Mouse (Mus musculus): Measurements from ENCODE around the gene F830045P16Rik.
A peak's percentile ranks its signal among the peaks of the same experiment; 100 is the strongest.

The F830045P16Rik gene

DNA sequence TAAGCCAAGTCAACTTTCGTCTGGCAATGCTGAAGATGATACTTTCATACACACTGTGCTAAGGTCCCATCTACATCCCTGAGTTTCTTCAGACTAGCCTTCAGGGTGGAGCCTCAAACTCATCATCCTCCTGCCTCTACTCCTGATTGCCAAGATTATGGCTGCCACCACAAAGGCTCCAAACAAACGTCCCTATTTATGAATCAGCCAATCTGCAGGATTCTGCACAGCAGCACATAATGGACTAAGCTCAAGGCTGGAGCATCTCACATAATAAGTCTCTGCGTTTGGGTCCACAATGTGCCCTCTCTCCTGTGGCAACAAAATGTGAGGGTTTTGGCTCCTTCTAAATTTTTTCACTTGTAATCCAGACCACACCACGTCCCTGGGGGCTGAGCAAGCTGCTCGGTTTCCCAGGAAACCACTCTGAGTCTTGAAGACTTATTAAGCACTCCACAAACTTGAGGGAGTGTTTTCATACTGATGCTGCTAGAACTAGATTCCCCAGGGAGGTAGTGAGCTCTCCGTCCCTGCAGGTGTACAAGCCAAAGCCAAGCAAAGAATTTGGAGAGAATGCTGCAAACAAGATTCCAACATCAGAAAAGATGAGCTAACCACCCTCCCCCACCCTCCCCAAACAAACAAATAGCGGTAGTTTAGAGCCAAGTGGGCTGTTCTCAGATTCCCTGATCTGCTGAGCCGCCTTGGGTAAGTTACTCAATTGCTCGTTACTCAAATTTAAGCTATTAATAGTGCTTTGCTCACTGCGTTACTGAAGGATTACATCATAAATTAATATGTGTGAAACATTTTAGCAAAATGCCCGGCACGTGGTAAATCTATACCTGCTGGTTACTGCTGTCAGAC, 21.8 kb upstream of the F830045P16Rik start:
- TF ChIP-seq GATA4 (IDR thresholded peaks at IDR 0.05; ENCODE audit: insufficient replicate concordance, low read length), result no peak

DNA sequence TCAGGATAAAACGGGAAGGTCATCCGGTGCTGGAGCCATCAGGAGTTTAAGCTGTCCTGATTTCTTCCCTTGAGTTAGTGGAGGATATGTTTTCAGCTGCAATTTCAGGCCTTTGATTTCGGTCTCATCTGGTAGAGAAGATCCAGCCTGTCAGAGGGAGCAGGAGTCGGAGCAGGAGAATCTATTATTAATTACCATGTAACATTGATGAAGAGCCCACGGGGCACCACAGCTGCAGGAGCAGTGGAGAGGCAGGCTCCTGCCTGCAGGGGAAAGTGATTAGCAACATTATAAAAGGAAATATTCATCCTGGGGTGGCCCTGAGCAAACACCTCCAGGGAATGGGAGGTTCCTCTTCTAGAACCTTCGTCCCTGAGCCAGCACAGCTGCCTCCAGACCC, 19.7 kb upstream of the F830045P16Rik start:
- TF ChIP-seq GATA4 (IDR thresholded peaks at IDR 0.05; ENCODE audit: insufficient replicate concordance, low read length), result no peak

DNA sequence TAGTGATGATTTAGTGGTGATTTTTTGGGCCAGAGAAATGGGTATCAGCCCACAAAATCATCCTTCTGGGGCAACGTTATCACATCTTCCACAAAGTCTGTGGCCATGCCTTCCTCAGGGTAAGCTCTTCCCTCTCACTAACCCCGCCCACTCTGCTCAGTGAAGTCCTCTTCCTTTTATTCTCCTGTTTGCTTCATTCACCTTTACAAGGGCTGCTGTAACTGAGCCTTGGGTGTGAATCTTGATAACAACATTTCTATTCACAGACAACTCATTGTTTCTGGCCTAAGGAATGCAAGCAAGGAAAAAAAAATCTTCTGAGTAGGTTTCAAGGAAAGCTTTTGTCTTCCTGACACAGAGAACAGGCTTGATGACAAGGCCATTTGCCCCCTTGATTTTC, 14.4 kb upstream of the F830045P16Rik start:
- TF ChIP-seq GATA4 (IDR thresholded peaks at IDR 0.05; ENCODE audit: insufficient replicate concordance, low read length), result no peak

DNA sequence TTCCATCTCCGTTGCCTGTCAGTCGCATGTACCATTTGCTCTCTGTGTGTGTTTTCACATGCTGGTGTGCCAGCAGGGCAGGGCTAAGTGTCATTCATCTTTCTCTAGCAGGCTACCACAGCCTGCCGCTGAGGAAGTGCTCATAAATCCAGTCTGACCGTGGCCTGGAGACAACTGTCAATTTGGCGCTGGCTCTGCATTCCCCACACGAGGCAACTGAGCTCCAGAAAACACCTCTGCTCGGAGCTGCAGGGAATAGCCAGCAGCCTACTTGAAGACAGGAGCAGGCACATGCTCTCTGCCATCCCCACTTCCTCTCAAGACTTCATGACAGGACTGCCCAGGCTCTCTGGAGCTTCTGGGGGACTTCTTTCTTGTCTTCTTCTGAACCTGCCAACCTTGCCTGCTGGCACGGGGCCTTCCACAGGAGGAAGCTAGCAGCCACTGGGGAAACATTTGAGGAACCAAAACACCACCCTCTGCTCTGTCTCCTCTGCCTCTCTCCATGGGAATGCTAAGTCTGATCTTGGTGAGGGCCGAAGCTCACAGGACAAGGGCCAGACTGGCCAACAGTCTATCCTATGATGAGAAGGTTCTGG, 13.2 kb upstream of the F830045P16Rik start:
- no peak for TF ChIP-seq GATA4 (IDR thresholded peaks at IDR 0.05; ENCODE audit: insufficient replicate concordance, low read length)

DNA sequence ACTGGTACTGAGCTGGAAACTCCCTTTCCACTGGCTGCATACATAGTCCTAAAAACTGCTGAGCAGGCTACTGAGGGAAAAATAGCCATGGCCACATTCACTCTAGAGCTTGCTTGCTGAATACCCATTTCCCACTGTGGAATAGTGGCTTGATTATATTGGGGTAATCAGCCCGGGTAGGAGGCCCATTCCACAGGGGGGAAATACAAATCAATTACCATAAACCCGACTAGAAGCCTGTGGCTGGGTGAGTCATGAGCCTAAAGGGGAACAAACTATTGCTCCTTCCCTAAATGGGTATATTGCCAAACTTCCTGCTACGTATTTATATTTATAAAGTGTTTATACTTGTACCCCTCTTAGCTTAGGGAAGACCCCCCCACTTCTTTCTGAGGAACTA, 10.4 kb upstream of the F830045P16Rik start:
- no peak for TF ChIP-seq GATA4 (IDR thresholded peaks at IDR 0.05; ENCODE audit: insufficient replicate concordance, low read length)

DNA sequence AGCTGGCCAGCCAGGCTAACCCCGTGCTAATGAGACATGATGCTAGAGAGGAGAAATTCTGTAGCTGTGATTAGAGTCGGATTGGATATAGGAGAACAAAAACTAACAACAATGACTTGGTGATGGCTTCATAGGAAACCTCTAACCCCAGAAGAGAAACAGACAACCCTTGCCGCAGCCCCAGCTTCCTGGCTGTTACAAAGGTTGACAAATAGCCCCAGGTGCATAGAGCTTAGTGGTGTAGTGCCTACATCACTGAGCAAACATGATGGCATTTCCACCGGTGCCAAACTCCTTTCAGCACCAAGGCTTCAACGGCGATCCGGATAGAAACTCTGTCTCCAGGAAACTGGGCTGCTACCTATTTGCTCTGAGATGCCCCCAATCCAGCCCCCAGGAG, 9.2 kb upstream of the F830045P16Rik start:
- TF ChIP-seq GATA4 (IDR thresholded peaks at IDR 0.05; ENCODE audit: insufficient replicate concordance, low read length), result no peak

DNA sequence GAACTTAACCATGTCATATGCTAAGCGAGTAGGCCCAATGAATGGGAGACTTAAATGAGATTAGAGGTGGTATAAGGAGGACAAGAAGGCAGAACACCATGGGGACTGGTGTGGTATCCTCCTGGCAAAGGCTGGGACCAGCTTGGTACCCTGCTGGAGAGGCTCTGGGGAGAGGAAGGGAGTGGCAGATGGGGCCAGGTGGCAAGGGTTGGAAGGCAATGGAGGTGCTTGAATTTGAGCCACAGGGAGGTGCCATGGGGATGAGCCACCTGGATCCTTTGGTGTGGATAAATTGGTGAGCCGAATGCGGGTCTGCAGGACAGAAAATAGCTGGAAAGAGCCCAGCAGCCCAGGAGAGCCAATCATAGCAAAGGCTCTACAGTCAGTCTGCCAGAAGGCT, 8.5 kb upstream of the F830045P16Rik start:
- TF ChIP-seq GATA4 (IDR thresholded peaks at IDR 0.05; ENCODE audit: insufficient replicate concordance, low read length), result no peak

DNA sequence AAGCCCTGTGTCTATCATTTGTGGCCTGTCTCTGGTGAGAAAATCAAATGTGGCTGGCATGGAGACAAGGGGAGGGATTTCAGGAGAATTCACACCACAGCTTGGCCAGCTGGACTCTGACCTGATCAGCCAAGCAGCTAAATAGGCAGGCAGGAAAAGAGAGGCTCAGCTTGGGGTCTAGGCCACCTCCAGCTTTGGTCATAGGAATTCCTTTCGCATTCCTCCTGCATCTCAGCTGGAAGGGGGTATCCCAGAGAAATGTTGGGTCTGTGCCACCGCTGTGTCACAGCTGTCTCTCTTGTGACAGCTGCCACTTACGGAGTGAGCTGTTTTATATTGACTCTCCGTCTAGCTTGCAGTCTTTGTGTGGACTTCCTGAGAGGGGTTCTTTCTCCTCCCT, 8.0 kb upstream of the F830045P16Rik start:
- TF ChIP-seq GATA4 (IDR thresholded peaks at IDR 0.05; ENCODE audit: insufficient replicate concordance, low read length), result no peak

DNA sequence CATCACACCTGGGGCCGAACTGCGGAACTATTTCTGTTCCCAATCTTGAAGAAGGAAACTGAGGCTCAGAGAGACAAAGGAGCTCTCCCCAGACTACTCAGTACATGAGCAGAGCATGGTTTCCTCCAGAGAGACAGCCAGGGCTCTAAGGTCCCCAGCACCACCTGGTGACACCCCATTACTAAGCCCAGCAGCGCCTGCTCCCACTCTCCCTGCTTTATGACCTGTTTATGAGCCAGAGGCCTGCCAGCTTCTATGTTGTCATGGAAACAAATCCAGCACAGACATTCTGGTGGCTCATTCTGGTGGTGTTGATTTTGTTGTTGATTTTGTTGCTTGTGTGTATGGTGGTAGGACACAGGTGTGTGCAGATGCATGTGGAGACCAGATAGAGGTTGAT, 3.6 kb upstream of the F830045P16Rik start:
- TF ChIP-seq GATA4 (IDR thresholded peaks at IDR 0.05; ENCODE audit: insufficient replicate concordance, low read length), result no peak

DNA sequence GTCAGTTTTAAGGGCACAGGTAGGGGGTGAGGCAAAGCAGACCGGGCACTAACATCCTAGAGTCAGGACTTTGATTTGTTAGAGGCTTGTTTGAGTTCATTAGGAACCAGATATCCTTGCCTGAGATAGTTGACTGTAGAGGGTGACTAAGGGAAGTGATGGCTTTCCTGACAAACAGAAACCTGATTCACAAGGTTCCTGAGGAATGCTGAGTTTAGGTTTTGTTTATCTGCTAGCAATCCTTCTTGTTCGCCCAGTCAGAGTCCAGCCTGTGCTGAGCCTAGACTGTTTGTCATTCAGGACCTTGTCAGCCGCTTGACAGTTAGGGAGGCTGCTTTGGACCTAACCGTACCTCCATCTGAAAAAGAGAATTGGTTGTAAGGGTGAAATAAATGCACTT, 2.8 kb upstream of the F830045P16Rik start:
- peak; percentile 23; the same call in 1 of the 2 replicates for TF ChIP-seq GATA4 (IDR thresholded peaks at IDR 0.05; ENCODE audit: insufficient replicate concordance, low read length)

DNA sequence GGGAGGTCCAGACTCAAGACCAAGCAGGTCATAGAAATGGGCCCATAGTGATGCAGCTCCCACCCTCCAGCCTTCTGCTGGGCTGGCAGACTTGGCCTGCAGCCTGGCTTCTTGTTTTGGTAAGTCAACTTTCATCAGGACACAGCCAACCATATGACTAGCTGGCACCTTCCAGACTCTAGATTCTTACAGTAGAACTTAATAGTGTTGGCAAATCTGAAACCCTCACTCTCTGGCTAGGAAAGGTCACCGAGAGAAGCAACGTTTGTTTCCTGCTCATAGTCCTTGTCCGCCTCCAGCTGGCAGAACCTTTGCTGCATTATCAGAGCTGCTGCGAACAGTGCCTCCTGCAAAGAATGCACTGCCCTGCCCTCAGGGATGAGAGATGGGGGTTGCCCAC, 1.5 kb upstream of the F830045P16Rik start:
- TF ChIP-seq GATA4 (IDR thresholded peaks at IDR 0.05; ENCODE audit: insufficient replicate concordance, low read length), result no peak

DNA sequence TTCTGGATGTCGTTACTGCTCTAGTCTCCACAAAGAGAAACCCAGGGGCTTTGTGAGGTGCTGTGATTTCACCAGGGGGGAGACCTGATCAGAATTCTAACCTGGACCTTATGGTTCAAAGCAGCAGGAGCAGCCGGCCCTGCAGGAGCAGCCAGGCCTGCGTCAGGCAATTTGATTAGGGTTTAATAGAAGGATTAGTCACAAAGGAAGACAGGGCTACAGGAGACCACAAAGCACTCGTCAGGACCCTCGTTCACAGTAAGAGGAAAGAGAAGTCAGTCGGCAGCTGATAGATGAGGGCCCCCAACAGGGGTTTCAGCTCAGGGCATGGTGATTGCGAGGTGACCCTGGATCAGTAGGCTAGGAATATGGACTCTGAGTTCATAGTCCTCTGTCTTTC, 958 bp upstream of the F830045P16Rik start:
- TF ChIP-seq GATA4 (IDR thresholded peaks at IDR 0.05; ENCODE audit: insufficient replicate concordance, low read length), result no peak

DNA sequence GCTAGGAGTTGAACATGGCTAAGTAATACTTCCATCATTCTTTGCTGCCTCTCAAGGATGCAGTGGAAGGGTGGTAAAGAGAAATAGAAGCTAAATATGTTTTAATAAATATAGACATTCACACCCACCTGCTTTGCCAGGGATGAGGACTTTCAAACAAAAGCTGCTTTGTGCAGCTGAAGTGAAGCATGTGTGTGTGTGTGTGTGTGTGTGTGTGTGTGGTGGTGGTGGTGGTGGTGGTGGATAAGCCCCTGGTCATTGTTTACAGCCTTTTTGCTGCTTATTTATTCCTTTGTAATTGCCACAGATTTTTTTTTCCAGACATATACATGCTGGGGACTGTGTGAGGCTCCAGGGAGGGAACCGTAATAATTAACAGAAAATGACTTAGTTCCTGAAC, 524 bp upstream of the F830045P16Rik start:
- TF ChIP-seq GATA4 (IDR thresholded peaks at IDR 0.05; ENCODE audit: insufficient replicate concordance, low read length), result no peak

DNA sequence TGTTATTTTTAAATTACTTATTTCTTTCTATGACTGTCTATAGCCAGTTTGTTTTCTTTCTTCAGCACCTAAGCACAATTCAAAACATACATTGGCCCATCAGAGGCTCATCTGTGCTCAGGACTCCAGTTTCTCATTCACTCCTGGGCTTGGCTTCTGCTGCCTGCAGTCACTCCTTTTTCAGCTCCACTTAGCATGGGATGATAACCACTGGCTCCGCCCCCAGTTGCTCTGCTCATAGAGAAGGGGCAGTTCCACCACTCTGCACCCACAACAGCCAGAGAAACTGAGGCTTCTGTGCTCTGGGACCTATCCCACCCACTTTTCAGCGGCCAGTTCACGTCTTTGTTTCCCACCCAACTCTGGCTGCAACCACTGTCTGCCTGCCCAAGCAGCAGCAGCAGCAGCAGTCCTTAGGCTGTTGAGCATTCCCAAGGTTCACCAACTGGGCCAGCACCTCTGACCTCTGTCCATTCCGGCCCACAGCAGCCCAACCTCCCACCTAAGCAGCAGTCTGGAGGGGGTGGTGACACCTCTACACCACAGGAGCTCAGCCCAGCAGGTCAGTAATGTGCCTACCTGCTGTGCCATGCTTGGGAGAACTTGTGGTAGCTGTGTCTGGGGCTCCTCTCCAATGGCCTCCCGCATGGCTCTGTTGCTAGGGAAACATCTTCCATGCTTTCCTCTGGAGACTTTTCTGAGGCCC, 1.4 kb downstream of the F830045P16Rik start:
- TF ChIP-seq GATA4 (IDR thresholded peaks at IDR 0.05; ENCODE audit: insufficient replicate concordance, low read length), result no peak

DNA sequence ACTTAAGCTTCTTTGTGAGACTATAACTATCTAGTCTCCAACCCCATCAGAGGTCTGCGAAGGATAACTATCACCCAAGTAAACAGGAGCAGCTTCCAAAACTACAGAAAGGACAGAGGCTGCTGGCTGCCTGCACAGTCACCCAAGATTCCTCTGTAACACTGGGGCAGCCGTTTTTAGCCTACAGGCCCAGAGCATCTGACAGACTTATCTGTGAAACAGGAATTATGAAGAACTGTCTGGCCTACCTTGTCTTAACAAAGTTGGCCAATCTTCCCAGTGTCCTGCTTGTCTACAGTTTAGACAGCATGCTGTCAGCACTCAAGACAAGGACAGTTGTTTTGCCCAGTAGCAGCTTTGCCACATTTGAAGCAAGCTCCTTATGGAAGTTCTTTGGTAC, 4.5 kb downstream of the F830045P16Rik start:
- no peak for TF ChIP-seq GATA4 (IDR thresholded peaks at IDR 0.05; ENCODE audit: insufficient replicate concordance, low read length)

DNA sequence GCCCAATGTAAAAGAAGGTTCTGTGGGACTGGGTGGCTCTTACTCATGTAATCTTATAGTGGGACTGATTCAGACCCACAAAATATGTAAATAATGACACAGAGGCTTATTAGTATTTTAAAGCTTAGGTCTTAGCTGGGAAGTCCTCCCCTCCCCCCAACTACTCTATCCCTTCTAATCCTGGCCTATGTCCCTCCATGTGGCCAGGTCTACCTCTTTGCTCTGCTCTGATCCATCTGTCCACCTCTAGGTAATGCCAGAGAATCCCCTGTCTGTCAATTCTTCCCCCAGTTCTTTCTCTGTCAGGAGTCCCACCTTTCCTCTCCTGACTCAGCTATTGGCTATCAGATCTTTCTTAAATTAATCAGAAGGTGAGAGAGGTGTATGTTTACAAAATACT, 5.3 kb downstream of the F830045P16Rik start:
- TF ChIP-seq GATA4 (IDR thresholded peaks at IDR 0.05; ENCODE audit: insufficient replicate concordance, low read length), result no peak
